Mouse (Mus musculus) left cerebral cortex, postnatal 14 days (tissue): Measurements from ENCODE around the gene a. TPM values are rescaled to one million over a fixed set of nuclear protein-coding genes. Genes with fewer than 3 reads are reported as not detected.

Source experiments
- total RNA-seq, 2 experiments: library from RNA; stranded (reverse); gene quantifications; 2 replicates each; pipeline ENCODE4 v1.2.3; 2021

The a gene
- total RNA-seq, 2 experiments from 2014 or later, result not detected

Other genes with a start within 250 kb of the a start
- under 1 TPM in 1 of 2 experiments, not detected in 1; 0.68 TPM for gene 1700003F12Rik, start 244.3 kb upstream of the a start, total RNA-seq
- gene Actl10, start 239.6 kb upstream of the a start, total RNA-seq, result not detected
- 100 to 1,000 TPM in 1 of 2 experiments, 10 to 100 TPM in 1; 90.6 to 113 TPM for gene Necab3, start 232.5 kb upstream of the a start, total RNA-seq
- 10 to 100 TPM; 11.5 to 11.8 TPM for gene E2f1, start 221.5 kb upstream of the a start, total RNA-seq
- gene Pxmp4, start 187.7 kb upstream of the a start, total RNA-seq, result 10 to 100 TPM; 16.1 to 16.8 TPM
- 10 to 100 TPM; 13.3 to 14.2 TPM for gene Zfp341, start 178.1 kb upstream of the a start, total RNA-seq
- not detected for gene 4930519P11Rik, start 178.0 kb upstream of the a start, total RNA-seq
- gene Chmp4b, start 139.7 kb upstream of the a start, total RNA-seq, result 100 to 1,000 TPM; 207 to 208 TPM
- not detected for gene Gm14214, start 21.4 kb upstream of the a start, total RNA-seq
- 100 to 1,000 TPM in 1 of 2 experiments, 10 to 100 TPM in 1; 96.5 to 103 TPM for gene Raly, start 306 bp upstream of the a start, total RNA-seq
- gene Eif2s2, start 101.5 kb downstream of the a start, total RNA-seq, result 10 to 100 TPM; 59.0 to 63.0 TPM
- under 1 TPM; 0.13 to 0.18 TPM for gene Gm14226, start 226.9 kb downstream of the a start, total RNA-seq